Mouse (Mus musculus): Measurements from ENCODE around the gene Rplp0. TPM values are rescaled to one million over a fixed set of nuclear protein-coding genes. Genes with fewer than 3 reads are reported as not detected.
A peak's percentile ranks its signal among the peaks of the same experiment; 100 is the strongest.

Rplp0 gene
- polyA plus RNA-seq, 2 experiments: 2,068 to 3,411 TPM

DNA sequence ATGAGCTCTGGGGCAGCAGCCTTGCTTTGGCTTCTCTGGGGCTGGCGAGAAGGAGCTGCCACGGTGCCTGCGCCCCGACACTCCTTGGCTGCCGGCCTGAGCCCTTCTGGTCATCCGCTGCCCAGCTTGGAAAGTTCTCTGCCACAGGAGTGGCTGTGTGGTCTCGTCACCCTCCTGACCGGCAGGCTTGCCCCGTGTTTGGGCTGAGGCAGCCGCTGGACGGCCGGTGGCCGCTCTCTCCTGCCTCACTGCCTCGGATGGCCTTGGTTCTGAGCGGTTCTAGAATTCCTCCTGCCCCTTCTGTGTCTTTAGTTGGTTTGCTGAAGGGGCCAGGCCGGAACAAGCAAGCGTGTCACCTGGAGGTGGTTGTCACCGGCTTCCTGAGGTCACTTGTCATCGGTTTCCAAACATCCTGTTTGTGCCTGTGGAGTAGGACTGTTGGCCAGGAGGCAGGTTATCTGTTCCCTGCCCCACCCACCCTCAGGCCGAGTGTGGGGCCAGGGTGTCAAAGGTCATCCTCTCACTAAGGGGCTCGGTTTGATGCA, 38.9 kb upstream of the Rplp0 start:
- TF ChIP-seq POLR2A (IDR thresholded peaks at IDR 0.05; ENCODE audit: borderline replicate concordance, extremely low read depth, insufficient read depth, insufficient read length): no peak
- no peak for ATAC-seq (ENCODE audit: low FRiP score, low read depth)
- Histone ChIP-seq H3K36me3 (ENCODE audit: control insufficient read depth, insufficient read depth, low read length) (peaks cover 8% of the 10 kb centered on the region; the same call in 1 of the 2 replicates), H3K27ac (replicated peaks; ENCODE audit: low read depth, low read length) (no peak overlapping the region), H3K9me3 (ENCODE audit: control insufficient read depth, low read length) (no peaks in the 10 kb centered on the region), H3K4me2 (replicated peaks; ENCODE audit: low read depth, low read length, severe bottlenecking) (no peak overlapping the region), H3K4me1 (ENCODE audit: control insufficient read depth, insufficient read depth, low read length) (peaks cover 40% of the 10 kb centered on the region), H3K4me3 (replicated peaks; ENCODE audit: low read length) (no peak overlapping the region), H3K27me3 (ENCODE audit: control insufficient read depth, insufficient read depth, low read length) (no peaks in the 10 kb centered on the region), H3K9ac (ENCODE audit: low read depth, low read length, severe bottlenecking) (no peak overlapping the region)
- 63% methylated on average over 17 of the region's 21 CpGs for WGBS
- DNase-seq (ENCODE audit: low spot score): no peak

DNA sequence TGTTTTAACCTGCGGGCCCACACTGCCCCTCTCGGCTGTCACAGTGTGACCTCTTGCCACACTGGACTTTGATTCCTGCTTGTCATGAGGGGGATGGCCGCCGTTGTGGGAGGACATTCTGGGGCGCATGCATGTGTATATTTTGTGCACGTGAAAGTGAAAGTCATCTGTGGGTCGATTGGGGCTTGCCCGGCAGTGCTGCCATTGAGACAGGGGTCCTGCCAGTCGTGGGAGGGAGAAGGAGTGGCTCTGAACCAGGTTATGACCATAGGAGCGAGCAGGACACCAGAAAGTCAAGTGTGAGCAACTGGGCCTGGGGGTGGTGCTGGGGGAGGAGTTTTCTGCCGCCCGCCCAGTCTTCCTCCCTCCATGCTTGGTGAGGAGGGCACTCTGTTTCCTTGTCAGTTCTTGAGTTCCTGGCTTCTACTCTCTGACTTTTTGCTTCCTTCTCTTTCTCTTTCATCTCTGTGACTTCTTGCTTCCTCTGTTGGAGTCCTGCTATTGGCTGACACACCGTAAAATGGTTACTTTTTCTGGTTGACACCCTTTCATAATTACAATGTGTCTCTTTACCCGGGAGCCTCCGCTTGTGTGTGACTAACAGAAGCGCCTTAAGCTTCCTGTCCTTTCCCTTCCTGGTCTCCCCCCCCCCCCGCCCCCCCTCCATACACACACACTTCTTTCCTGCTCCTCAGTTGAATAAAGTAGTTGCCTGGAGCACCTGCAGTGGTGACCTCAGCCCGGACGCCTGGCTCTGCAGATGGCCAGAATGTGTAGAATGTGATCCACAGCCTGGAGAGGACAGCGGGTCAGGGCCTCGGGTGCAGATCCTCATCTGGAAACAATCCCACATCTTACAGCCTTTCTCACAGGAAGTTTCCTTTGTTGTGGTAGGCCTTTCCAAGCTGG, 37.5 kb upstream of the Rplp0 start:
- Histone ChIP-seq H3K36me3 (ENCODE audit: control insufficient read depth, insufficient read depth, low read length) (peaks cover 3% of the 10 kb centered on the region; the same call in 1 of the 2 replicates), H3K4me1 (ENCODE audit: control insufficient read depth, insufficient read depth, low read length) (peaks cover 49% of the 10 kb centered on the region), H3K27ac (replicated peaks; ENCODE audit: low read depth, low read length) (peak overlapping the region; percentile 59), H3K27me3 (ENCODE audit: control insufficient read depth, insufficient read depth, low read length) (no peaks in the 10 kb centered on the region), H3K4me3 (replicated peaks; ENCODE audit: low read length) (no peak overlapping the region), H3K9ac (ENCODE audit: low read depth, low read length, severe bottlenecking) (no peak overlapping the region), H3K4me2 (replicated peaks; ENCODE audit: low read depth, low read length, severe bottlenecking) (no peak overlapping the region), H3K9me3 (ENCODE audit: control insufficient read depth, low read length) (no peaks in the 10 kb centered on the region)
- TF ChIP-seq POLR2A (IDR thresholded peaks at IDR 0.05; ENCODE audit: borderline replicate concordance, extremely low read depth, insufficient read depth, insufficient read length): no peak
- WGBS: 45% methylated on average over 19 of the region's 21 CpGs
- no peak for DNase-seq (ENCODE audit: low spot score)
- ATAC-seq (ENCODE audit: low FRiP score, low read depth): peak; percentile 39; the same call in 1 of the 2 replicates

DNA sequence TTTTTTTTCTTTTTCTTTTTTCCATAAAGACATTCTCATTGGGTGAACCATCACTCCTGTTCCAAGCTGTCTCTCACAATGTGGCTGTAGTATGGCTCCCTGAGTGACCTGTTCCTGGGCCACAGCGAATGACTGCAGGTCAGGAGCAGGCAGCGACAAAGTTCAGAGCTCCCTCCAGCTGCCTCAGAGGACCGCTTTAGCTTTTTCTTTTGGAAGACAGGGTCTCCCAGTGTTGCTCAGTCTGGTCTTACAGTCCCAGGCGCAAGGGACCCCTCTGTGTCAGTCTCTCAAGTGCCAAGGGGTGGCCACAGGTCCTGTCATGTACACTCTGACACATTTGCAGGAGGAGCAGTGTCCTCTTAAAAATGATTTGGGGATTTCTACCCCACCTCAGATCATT, 36.7 kb upstream of the Rplp0 start:
- Histone ChIP-seq H3K27me3 (ENCODE audit: control insufficient read depth, insufficient read depth, low read length) (no peaks in the 10 kb centered on the region), H3K4me3 (replicated peaks; ENCODE audit: low read length) (no peak overlapping the region), H3K9ac (ENCODE audit: low read depth, low read length, severe bottlenecking) (no peak overlapping the region), H3K9me3 (ENCODE audit: control insufficient read depth, low read length) (no peaks in the 10 kb centered on the region), H3K4me1 (ENCODE audit: control insufficient read depth, insufficient read depth, low read length) (peaks cover 49% of the 10 kb centered on the region), H3K4me2 (replicated peaks; ENCODE audit: low read depth, low read length, severe bottlenecking) (no peak overlapping the region), H3K36me3 (ENCODE audit: control insufficient read depth, insufficient read depth, low read length) (peaks cover 3% of the 10 kb centered on the region; the same call in 1 of the 2 replicates), H3K27ac (replicated peaks; ENCODE audit: low read depth, low read length) (peak overlapping the region; percentile 63; the same call in 1 of the 2 replicates)
- no peak for DNase-seq (ENCODE audit: low spot score)
- TF ChIP-seq POLR2A (IDR thresholded peaks at IDR 0.05; ENCODE audit: borderline replicate concordance, extremely low read depth, insufficient read depth, insufficient read length): no peak
- no peak for ATAC-seq (ENCODE audit: low FRiP score, low read depth)
- 76% methylated on average over 4 of the region's 4 CpGs for WGBS

DNA sequence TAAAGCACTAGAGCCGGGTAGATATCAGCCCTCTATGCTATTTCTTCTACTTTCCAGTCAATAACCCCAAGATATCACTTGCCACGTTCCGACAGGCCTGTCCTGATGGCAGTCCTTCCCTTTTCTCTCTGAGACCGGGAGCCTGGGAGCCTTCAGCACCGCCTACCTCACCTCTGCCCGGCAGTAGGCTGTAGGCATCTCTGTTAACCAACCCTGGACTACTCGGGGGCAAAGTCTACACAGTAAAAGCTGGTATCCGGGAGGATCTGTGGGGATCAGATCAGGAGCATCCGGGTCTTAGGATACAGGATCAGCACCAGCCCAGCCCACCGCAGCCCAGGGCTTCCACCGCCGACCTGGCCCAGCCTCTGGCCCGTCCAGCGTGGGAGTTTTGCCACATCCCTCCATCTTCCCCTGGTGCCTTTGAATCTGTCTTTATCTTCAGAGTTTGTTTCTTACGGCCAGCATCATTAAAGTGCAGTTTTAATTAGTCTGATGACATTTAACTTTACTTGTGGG, 36.2 kb upstream of the Rplp0 start:
- peaks cover 49% of the 10 kb centered on the region for H3K4me1 ChIP-seq (ENCODE audit: control insufficient read depth, insufficient read depth, low read length)
- no peak for TF ChIP-seq POLR2A (IDR thresholded peaks at IDR 0.05; ENCODE audit: borderline replicate concordance, extremely low read depth, insufficient read depth, insufficient read length)
- 65% methylated on average over 15 of the region's 15 CpGs for WGBS
- no peak for DNase-seq (ENCODE audit: low spot score)
- peaks cover 3% of the 10 kb centered on the region; the same call in 1 of the 2 replicates for H3K36me3 ChIP-seq (ENCODE audit: control insufficient read depth, insufficient read depth, low read length)
- no peaks in the 10 kb centered on the region for H3K9me3 ChIP-seq (ENCODE audit: control insufficient read depth, low read length)
- no peak overlapping the region for H3K4me2 ChIP-seq (replicated peaks; ENCODE audit: low read depth, low read length, severe bottlenecking)
- H3K9ac ChIP-seq (ENCODE audit: low read depth, low read length, severe bottlenecking): no peak overlapping the region
- no peak overlapping the region for H3K4me3 ChIP-seq (replicated peaks; ENCODE audit: low read length)
- H3K27me3 ChIP-seq (ENCODE audit: control insufficient read depth, insufficient read depth, low read length): no peaks in the 10 kb centered on the region
- ATAC-seq (ENCODE audit: low FRiP score, low read depth): no peak
- no peak overlapping the region; the same call in 1 of the 2 replicates for H3K27ac ChIP-seq (replicated peaks; ENCODE audit: low read depth, low read length)

DNA sequence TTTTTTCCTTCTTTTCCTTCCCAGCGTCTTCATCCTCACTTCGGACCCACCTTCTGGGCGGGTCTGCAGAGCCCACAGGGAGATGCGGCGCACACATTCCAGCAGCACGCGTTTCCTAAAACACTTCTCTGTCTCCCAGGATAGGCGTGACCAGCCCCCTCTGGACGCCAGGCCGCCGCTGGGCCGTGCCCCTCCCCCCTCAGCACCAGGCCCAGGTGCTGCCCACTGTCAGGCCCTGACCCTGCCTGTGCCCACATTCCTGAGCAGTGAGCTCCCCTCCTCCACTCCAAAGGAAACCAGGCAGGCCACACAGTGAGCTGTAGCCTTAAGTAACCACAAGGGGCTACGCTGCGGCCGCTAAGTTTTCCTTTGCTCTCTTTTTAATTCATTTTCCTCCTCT, 35.3 kb upstream of the Rplp0 start:
- TF ChIP-seq POLR2A (IDR thresholded peaks at IDR 0.05; ENCODE audit: borderline replicate concordance, extremely low read depth, insufficient read depth, insufficient read length): no peak
- no peaks in the 10 kb centered on the region for H3K27me3 ChIP-seq (ENCODE audit: control insufficient read depth, insufficient read depth, low read length)
- ATAC-seq (ENCODE audit: low FRiP score, low read depth) (peak; percentile 48; the same call in 1 of the 2 replicates), DNase-seq (ENCODE audit: low spot score) (no peak)
- H3K4me2 ChIP-seq (replicated peaks; ENCODE audit: low read depth, low read length, severe bottlenecking): peak overlapping the region; percentile 36
- peaks cover 50% of the 10 kb centered on the region for H3K4me1 ChIP-seq (ENCODE audit: control insufficient read depth, insufficient read depth, low read length)
- 0 out of 2 replicates have a peak, but pooled peaks cover 3% of the 10 kb centered on the region for H3K36me3 ChIP-seq (ENCODE audit: control insufficient read depth, insufficient read depth, low read length)
- peak overlapping the region; percentile 71 for H3K27ac ChIP-seq (replicated peaks; ENCODE audit: low read depth, low read length)
- 0 out of 2 replicates have a peak overlapping the region, but pooled peaks have one; percentile 13 for H3K4me3 ChIP-seq (replicated peaks; ENCODE audit: low read length)
- H3K9ac ChIP-seq (ENCODE audit: low read depth, low read length, severe bottlenecking): peak overlapping the region; percentile 26; the same call in 1 of the 2 replicates
- WGBS: 8% methylated on average over 15 of the region's 15 CpGs
- H3K9me3 ChIP-seq (ENCODE audit: control insufficient read depth, low read length): no peaks in the 10 kb centered on the region

All from limb, embryonic 14.5 days (tissue).